Mouse (Mus musculus): Measurements from ENCODE around the gene Scimp.

DNA sequence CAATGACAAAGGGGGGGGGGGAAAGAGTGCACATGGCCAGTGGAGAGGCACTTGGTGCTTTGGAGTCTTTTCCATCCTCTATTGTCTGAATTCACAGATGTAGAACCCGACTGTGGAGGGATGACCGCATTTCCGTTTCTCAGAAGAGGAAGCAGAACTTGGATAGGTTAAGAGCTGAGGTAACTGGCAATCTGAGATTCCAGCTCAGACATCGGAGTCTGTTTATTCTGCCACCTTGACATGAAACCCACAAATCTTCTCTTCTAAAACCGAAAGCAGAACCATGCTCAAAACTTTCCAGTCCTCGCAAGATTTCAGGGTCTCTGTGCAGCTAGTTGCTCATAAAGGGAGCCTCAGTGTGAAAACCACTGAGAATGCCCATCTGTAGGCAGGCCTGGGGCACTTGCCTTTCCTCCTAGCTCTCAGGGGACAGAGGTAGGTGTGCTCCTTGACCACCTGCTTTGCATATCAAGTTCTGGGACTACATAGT is 8.6 kb downstream of the Scimp start:
- no peak for TF ChIP-seq MAX (IDR thresholded peaks at IDR 0.05; ENCODE audit: low read depth)
- no peak for TF ChIP-seq POLR2A (IDR thresholded peaks at IDR 0.05; ENCODE audit: insufficient read length, low read depth)
- TF ChIP-seq POLR2AphosphoS2 (IDR thresholded peaks at IDR 0.05; ENCODE audit: insufficient read length, low read depth): no peak
- TF ChIP-seq USF1 (IDR thresholded peaks at IDR 0.05; ENCODE audit: low read depth): no peak
- no peak for TF ChIP-seq TCF12 (IDR thresholded peaks at IDR 0.05; ENCODE audit: insufficient read depth, poor library complexity, severe bottlenecking)
- no peak for TF ChIP-seq E2F4 (IDR thresholded peaks at IDR 0.05; ENCODE audit: insufficient read depth)
